Mouse (Mus musculus) left cerebral cortex, postnatal 4 days (tissue): ENCODE results near the gene Vdr. TPM values are rescaled to one million over a fixed set of nuclear protein-coding genes. Genes with fewer than 3 reads are reported as not detected.

Experiments used
- DNase-seq: peaks from one replicate; pipeline ENCODE4 v3.0.0-alpha.2; 2022
- intact Hi-C: fragments of 180-260 bp; cut with DNase I; formaldehyde crosslinking; loops from one replicate; pipeline ENCODE4 v1.15.1; 2025
- total RNA-seq, 2 experiments: library from RNA; stranded (reverse); gene quantifications; 2 replicates each; pipeline ENCODE4 v1.2.3; 2021

Gene Vdr
- total RNA-seq, 2 experiments from 2014 or later: 0.08 TPM; not detected in 1

DNA sequence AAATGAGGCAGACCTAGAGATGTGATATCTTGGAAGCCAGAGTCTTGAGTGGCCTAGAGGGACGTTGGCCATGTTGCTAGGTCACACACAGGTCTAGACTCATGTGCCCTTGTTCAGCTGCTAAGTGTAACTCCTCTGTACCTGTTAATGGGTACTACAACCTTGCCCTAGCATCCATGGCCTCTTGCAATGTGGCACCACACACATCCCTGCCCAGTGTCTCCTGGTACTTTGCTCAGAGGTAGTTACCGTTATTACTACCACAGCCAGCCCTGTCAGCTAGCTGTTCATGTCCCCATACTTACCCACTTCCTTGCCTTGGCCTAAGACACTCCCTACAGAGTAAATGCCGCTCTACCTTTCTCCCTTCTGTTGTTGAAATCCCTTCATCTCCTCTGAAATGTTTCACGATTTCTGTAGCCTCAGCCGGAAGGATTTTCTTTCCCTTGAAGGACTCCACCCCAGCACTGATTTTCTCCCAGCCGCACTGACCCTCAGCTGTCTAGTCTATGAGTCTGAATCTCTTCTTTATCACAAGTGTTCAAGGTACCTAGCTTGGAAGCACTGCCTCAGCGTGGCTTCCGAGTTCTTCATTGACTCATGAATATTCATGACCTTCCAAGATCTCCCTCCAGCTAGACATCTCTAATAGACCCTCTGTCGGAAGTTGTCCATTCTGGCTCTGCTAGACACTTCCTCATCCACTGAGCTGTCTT, 77.5 kb downstream of the Vdr start:
- intact Hi-C loops: loop anchor here (5.0 kb wide), 1 partner anchor 51 kb away; no protein-coding TSS in a partner anchor
- no peak for DNase-seq

DNA sequence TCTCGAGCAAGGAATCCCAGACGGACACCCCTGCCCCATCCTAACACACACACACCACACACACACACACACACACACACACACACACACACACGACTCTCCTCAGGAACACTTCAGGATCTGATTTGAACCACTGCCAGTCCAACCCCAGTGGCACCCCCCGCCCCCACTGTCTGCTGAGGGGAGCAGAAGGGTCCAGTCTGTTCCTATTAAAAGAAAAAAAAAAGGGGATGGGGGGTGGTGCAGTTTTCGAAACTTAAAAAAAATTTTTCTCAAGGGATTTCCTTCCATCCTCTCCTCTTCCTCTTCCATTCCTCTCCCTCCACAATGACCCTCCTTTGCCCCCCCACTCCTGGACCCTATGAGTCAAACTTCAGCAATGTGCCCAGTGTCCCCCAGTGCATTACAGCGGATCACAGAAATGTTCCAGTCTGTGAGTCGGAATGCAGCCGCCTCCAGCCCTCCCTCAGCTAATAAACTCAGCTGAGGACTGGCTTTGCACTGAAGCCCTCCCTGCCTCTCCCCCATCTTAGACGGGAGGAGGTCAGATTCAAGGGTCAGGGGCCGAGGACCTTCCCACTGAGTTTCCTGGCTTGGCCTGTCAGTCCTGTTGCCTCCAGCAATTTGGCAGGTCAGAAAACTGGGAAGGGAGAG, 78.3 kb downstream of the Vdr start:
- peak; percentile 58 for DNase-seq
- intact Hi-C loops: loop anchor here (5.0 kb wide), 1 partner anchor 50 kb away; no protein-coding TSS in a partner anchor

GRCm38 (mm10) chr15:97831242-97831986, 79.0 kb downstream of the Vdr start:
- intact Hi-C loops: loop anchor here (5.0 kb wide), 1 partner anchor 49 kb away; no protein-coding TSS in a partner anchor
- peak; percentile 74 for DNase-seq

- intact Hi-C loops: loop anchor here (5.0 kb wide), 1 partner anchor 49 kb away; no protein-coding TSS in a partner anchor
- no peak for DNase-seq
Observed at GRCm38 (mm10) chr15:97830788-97831241, 79.6 kb downstream of the Vdr start.

DNA sequence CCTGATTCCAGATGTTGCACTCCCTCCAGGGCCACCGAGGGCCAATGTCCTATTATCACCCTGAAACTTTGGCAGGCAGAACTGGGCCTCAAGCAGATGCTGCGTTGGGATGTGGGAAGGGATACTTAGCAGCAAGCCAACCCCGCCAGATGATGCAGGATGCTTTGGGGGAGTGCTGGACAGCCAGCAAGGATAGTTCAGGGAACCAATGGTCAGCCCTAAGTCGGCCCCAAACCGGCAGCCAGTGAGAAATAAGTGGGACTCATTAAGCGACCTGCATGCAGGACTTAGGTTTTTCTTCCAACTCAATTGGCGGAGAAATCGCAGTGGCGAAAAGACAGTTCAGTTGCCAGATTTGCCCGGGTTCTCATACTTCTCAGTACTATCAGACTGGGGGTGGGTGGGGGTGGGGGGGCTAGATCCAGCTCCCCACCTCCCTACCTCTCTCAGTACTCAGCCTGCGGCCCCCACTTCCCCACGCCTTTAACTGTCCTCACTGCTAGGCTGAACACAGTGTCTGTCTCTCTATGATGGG, 80.1 kb downstream of the Vdr start:
- no peak for DNase-seq
- intact Hi-C loops: loop anchor here (5.0 kb wide), 1 partner anchor 48 kb away; no protein-coding TSS in a partner anchor

GRCm38 (mm10) chr15:97829432-97829831, 81.0 kb downstream of the Vdr start:
- intact Hi-C loops: no loop called here

DNA sequence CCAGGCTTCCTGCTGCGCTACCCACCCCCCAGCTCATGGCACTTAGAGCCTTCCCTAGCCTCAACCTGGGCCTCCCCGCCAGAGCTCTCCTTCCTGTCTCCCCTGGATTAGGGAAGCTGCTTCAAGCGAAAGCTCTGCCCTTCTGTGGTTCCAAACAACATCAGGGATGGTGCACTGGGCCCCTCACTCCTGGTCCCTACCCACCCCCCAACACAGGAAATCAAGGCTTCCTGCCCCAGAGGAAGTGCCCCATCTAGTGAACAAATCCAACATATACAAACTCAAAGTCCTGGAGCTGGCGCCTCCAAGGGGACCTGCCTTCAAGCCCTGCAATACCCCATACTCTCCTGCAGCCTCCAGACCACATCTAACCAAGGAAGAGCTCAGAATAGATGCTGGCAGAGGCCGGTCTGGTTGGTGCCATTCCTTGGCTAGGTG, 81.5 kb downstream of the Vdr start:
- intact Hi-C loops: no loop called here
- no peak for DNase-seq

More at GRCm38 (mm10) chr15:97829432-97829831, 81.0 kb downstream of the Vdr start:
- no peak for DNase-seq

DNA sequence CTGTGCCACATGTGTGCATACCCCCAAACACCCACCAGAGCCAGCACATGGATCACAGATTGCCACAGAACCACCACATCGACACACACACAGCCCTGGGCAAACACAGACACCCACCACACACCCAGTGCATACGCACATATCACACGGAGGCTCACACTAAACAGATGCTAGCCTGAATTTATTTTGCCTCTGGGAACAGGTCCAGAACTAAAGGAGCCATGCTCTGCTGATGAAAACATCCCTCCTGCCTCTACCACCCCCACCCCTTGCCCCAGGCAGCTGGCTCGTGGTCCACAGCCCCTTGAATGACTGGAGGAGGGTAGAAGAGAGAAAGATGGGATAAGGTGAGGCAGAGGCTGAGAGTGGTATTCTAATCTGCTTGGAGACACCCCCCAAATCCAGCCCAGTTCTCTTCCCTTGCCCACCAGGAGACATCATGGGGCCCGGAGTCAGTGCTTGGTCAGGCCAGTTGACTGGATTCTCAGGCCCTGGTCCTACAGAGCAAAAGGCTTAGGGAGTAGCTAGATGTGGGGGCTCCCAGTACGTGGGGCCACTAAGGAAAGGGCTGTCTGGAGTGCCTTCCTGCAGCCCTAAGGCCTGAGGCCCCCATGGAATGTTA, 82.1 kb downstream of the Vdr start:
- intact Hi-C loops: no loop called here

DNA sequence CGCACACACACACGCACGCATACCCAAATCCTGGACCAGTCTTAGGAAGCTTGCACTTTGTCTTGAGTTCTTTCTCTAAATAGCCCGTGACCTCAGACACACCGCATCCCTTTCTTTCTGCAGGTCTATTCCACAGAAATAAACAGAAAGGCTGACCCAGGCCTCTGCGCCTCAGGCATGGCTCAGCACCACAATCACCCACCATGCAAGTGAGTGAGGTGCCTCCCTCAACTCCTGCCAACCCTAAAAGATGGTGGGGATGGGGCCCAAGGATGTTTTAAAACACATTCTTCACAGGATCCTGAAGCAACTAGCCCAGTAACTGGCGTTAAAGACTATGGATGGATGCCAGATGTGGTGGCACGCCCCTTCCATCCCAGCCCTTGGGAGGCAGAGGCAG, 83.0 kb downstream of the Vdr start:
- intact Hi-C loops: no loop called here
- DNase-seq: no peak

More for the DNA sequence above, 82.1 kb downstream of the Vdr start:
- no peak for DNase-seq

DNA sequence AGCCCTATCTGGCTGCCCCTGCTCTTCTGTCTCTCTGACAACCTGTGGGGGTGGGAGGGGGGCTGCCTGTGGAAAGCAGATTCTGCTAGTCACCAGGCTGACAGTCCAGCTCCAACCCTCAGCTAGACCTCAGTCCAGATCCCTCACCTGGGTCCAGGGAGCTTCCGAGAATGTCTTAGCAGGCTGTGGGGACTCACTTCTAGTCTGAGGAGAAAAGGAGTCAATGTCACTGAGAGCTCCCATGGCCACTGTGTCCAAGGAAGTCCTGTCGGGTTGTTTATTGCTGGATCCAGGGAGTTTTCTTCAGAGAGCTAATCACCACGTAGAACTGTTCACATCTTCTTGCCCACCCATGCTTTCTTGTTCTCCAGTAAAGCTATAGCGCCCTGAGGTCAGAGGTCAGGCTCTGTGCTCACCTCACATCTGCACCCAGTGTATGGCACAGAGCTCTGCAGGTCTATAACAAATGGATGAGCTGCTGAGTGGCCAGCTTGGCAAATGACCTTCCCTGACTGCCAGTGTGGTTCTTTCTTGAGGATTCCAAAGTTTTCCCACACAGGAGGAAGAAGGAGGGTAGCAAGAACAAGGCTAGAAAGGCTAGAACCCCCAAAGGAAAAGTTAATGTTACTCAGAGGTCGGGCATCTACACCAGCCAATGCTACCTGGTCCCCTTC, 83.7 kb downstream of the Vdr start:
- intact Hi-C loops: no loop called here
- no peak for DNase-seq

- intact Hi-C loops: no loop called here
- no peak for DNase-seq
Observed at GRCm38 (mm10) chr15:97825941-97826587, 84.4 kb downstream of the Vdr start.

DNA sequence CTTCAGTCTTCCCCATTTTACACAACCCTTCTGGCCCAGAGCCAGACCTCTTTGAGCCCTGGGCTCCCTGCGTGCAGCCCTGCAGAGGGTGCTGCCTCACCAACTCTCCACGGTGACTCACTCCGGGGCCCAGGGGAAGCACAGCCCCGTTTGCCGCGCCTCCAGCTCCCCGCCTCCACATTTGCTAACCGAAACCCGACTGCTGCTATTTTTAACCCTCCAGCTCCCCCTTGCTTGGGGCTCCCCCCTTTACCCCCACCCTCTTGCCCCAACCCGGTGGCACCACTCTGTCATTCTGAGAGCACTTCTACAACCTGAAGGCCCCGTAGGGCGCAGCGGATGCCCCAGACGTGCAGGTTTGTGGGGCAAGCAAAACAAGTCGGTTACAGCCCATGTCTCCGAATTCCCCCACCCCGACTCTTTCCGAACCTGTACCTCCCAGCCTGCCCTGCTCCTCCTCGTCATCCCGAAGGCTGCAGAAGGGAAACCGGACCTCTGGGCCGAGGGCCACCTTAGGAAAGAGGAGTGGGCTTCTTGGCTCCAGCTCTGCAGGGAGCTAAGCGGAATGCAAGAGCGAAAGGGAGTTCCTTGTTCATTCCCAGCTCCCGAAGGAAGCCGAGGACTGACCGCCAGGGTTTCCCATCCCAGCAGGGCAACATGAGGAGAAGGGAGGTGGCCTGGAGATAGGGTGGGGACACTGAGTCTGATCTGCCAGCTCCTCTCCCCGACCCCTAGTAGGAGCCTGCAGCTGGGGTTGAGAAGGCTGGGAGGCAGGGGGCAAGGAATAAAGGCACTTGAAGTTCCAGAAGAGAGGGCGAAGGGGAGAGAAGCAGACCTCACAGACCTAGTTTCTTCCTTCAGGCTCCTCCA, 85.1 kb downstream of the Vdr start:
- DNase-seq: no peak
- intact Hi-C loops: no loop called here

- intact Hi-C loops: no loop called here
- no peak for DNase-seq
Observed at GRCm38 (mm10) chr15:97824042-97824441, 86.4 kb downstream of the Vdr start.

GRCm38 (mm10) chr15:97823479-97823878, 87.0 kb downstream of the Vdr start:
- intact Hi-C loops: no loop called here
- no peak for DNase-seq

DNA sequence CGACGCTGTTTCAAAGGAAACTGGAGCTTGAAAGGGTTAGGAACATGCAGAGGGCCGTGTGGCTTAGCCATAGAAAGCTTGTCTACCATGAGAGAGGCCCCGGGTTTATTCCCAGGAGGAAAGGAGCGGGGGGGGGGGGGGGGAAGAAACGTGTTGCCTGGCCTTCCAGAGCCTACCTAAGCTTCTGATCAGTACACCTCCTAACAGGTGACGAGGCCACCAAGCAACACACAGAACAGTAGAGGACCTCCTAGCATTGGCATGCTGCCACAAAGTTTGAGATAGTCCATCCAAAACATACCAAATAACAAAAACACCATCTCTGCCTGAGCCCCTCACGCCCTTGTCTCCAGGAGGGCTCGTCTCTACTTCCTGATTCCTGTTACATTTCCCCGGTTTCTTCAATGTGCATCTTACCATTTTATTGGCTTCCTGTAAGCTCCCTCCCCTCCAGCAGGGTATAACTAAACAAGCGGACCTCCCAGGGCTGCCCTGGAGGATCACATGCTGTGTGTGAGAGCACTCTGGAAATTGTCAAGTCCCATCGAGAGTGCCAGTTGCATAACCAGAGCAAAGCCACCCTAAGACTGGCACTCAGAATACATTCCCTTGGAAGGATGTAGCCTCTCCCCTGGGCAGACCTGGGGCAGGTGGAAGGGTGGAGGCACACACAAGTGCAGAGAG, 87.7 kb downstream of the Vdr start:
- intact Hi-C loops: no loop called here
- DNase-seq: no peak

- DNase-seq: no peak
- intact Hi-C loops: no loop called here
Observed at GRCm38 (mm10) chr15:97821983-97822363, 88.5 kb downstream of the Vdr start.

DNA sequence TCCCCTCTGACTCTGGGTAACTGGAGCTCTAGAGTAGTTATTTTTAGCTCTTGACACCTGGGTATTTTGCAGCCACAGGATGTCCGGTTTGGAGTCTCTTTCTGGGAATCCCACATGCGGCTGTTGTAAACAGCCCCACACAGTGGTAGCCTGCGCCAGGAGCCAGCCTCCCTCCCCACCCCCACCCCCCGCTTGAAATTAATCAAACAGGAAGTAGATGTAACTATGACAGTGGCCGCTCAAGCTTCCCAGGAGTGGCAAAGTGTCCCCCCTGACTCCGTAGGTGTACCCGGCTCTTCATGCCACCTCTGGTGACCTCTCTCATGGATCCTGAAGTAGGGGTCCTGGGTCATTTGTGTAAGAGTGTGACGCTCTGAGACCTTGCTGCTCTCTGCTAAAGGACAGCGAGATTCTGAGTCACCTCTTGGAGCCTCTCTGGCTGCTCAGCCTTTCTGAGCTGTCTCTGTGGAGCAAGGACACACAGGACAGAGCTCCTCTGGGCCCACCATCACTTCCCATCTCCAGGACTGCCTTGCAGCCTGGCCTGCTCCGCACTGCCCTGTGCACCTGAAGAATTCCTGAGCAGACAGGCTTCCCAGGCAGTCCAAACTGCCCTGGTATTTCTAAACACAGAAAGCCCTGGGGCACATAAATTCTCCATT, 89.0 kb downstream of the Vdr start:
- intact Hi-C loops: no loop called here
- DNase-seq: no peak
